Mouse (Mus musculus): ENCODE data around the gene Nsl1. TPM values are rescaled to one million over a fixed set of nuclear protein-coding genes. Genes with fewer than 3 reads are reported as not detected.

Gene Nsl1
- polyA plus RNA-seq, 2 experiments: 11.6 to 17.2 TPM

GRCm38 (mm10) chr1:191111146-191111545, 48.3 kb downstream of the Nsl1 start:
- H3K9ac ChIP-seq (ENCODE audit: low read depth, low read length, severe bottlenecking): no peak overlapping the region
- 47% methylated on average over 8 of the region's 8 CpGs for WGBS

GRCm38 (mm10) chr1:191114868-191115267, 52.1 kb downstream of the Nsl1 start:
- H3K27me3 ChIP-seq (ENCODE audit: control insufficient read depth, insufficient read depth, low read length): no peaks in the 10 kb centered on the region
- DNase-seq (ENCODE audit: low spot score): no peak
- no peak overlapping the region for H3K9ac ChIP-seq (ENCODE audit: low read depth, low read length, severe bottlenecking)
- no peak overlapping the region for H3K4me3 ChIP-seq (replicated peaks; ENCODE audit: low read length)
- 71% methylated on average over 7 of the region's 7 CpGs for WGBS
- H3K9me3 ChIP-seq (ENCODE audit: control insufficient read depth, low read length): no peaks in the 10 kb centered on the region
- no peaks in the 10 kb centered on the region for H3K36me3 ChIP-seq (ENCODE audit: control insufficient read depth, insufficient read depth, low read length)
- H3K4me1 ChIP-seq (ENCODE audit: control insufficient read depth, insufficient read depth, low read length): no peaks in the 10 kb centered on the region
- no peak overlapping the region for H3K4me2 ChIP-seq (replicated peaks; ENCODE audit: low read depth, low read length, severe bottlenecking)
- ATAC-seq (ENCODE audit: low FRiP score, low read depth): no peak
- TF ChIP-seq POLR2A (IDR thresholded peaks at IDR 0.05; ENCODE audit: borderline replicate concordance, extremely low read depth, insufficient read depth, insufficient read length): no peak
- H3K27ac ChIP-seq (replicated peaks; ENCODE audit: low read depth, low read length): no peak overlapping the region

More at GRCm38 (mm10) chr1:191111146-191111545, 48.3 kb downstream of the Nsl1 start:
- DNase-seq (ENCODE audit: low spot score) (no peak), ATAC-seq (ENCODE audit: low FRiP score, low read depth) (no peak)
- Histone ChIP-seq H3K4me2 (replicated peaks; ENCODE audit: low read depth, low read length, severe bottlenecking) (no peak overlapping the region), H3K27me3 (ENCODE audit: control insufficient read depth, insufficient read depth, low read length) (no peaks in the 10 kb centered on the region), H3K4me1 (ENCODE audit: control insufficient read depth, insufficient read depth, low read length) (no peaks in the 10 kb centered on the region), H3K27ac (replicated peaks; ENCODE audit: low read depth, low read length) (no peak overlapping the region), H3K4me3 (replicated peaks; ENCODE audit: low read length) (no peak overlapping the region), H3K36me3 (ENCODE audit: control insufficient read depth, insufficient read depth, low read length) (0 out of 2 replicates have a peak, but pooled peaks cover 2% of the 10 kb centered on the region), H3K9me3 (ENCODE audit: control insufficient read depth, low read length) (no peaks in the 10 kb centered on the region)
- TF ChIP-seq POLR2A (IDR thresholded peaks at IDR 0.05; ENCODE audit: borderline replicate concordance, extremely low read depth, insufficient read depth, insufficient read length): no peak

- H3K4me2 ChIP-seq (replicated peaks; ENCODE audit: low read depth, low read length, severe bottlenecking): no peak overlapping the region
- no peaks in the 10 kb centered on the region for H3K27me3 ChIP-seq (ENCODE audit: control insufficient read depth, insufficient read depth, low read length)
- no peaks in the 10 kb centered on the region for H3K4me1 ChIP-seq (ENCODE audit: control insufficient read depth, insufficient read depth, low read length)
- WGBS: 88% methylated on average over 11 of the region's 11 CpGs
- H3K9me3 ChIP-seq (ENCODE audit: control insufficient read depth, low read length): no peaks in the 10 kb centered on the region
- no peaks in the 10 kb centered on the region for H3K36me3 ChIP-seq (ENCODE audit: control insufficient read depth, insufficient read depth, low read length)
- H3K9ac ChIP-seq (ENCODE audit: low read depth, low read length, severe bottlenecking): no peak overlapping the region
- no peak for TF ChIP-seq POLR2A (IDR thresholded peaks at IDR 0.05; ENCODE audit: borderline replicate concordance, extremely low read depth, insufficient read depth, insufficient read length)
- H3K4me3 ChIP-seq (replicated peaks; ENCODE audit: low read length): no peak overlapping the region
- ATAC-seq (ENCODE audit: low FRiP score, low read depth) (no peak), DNase-seq (ENCODE audit: low spot score) (no peak)
- no peak overlapping the region for H3K27ac ChIP-seq (replicated peaks; ENCODE audit: low read depth, low read length)
Observed at GRCm38 (mm10) chr1:191115514-191116238, 52.9 kb downstream of the Nsl1 start.

- no peak overlapping the region for H3K27ac ChIP-seq (replicated peaks; ENCODE audit: low read depth, low read length)
- H3K4me3 ChIP-seq (replicated peaks; ENCODE audit: low read length): no peak overlapping the region
- no peaks in the 10 kb centered on the region for H3K4me1 ChIP-seq (ENCODE audit: control insufficient read depth, insufficient read depth, low read length)
- TF ChIP-seq POLR2A (IDR thresholded peaks at IDR 0.05; ENCODE audit: borderline replicate concordance, extremely low read depth, insufficient read depth, insufficient read length): no peak
- H3K4me2 ChIP-seq (replicated peaks; ENCODE audit: low read depth, low read length, severe bottlenecking): no peak overlapping the region
- no peaks in the 10 kb centered on the region for H3K36me3 ChIP-seq (ENCODE audit: control insufficient read depth, insufficient read depth, low read length)
- no peaks in the 10 kb centered on the region for H3K27me3 ChIP-seq (ENCODE audit: control insufficient read depth, insufficient read depth, low read length)
- no peak overlapping the region for H3K9ac ChIP-seq (ENCODE audit: low read depth, low read length, severe bottlenecking)
- WGBS: 78% methylated on average over 3 of the region's 3 CpGs
- DNase-seq (ENCODE audit: low spot score) (no peak), ATAC-seq (ENCODE audit: low FRiP score, low read depth) (no peak)
- H3K9me3 ChIP-seq (ENCODE audit: control insufficient read depth, low read length): no peaks in the 10 kb centered on the region
Observed at GRCm38 (mm10) chr1:191122744-191123143, 59.9 kb downstream of the Nsl1 start.

GRCm38 (mm10) chr1:191123696-191124095, 60.9 kb downstream of the Nsl1 start:
- H3K9ac ChIP-seq (ENCODE audit: low read depth, low read length, severe bottlenecking): no peak overlapping the region
- 72% methylated on average over 2 of the region's 2 CpGs for WGBS

More at GRCm38 (mm10) chr1:191123696-191124095, 60.9 kb downstream of the Nsl1 start:
- Histone ChIP-seq H3K27ac (replicated peaks; ENCODE audit: low read depth, low read length) (no peak overlapping the region), H3K4me1 (ENCODE audit: control insufficient read depth, insufficient read depth, low read length) (no peaks in the 10 kb centered on the region), H3K36me3 (ENCODE audit: control insufficient read depth, insufficient read depth, low read length) (no peaks in the 10 kb centered on the region), H3K27me3 (ENCODE audit: control insufficient read depth, insufficient read depth, low read length) (no peaks in the 10 kb centered on the region), H3K9me3 (ENCODE audit: control insufficient read depth, low read length) (no peaks in the 10 kb centered on the region), H3K4me2 (replicated peaks; ENCODE audit: low read depth, low read length, severe bottlenecking) (no peak overlapping the region), H3K4me3 (replicated peaks; ENCODE audit: low read length) (no peak overlapping the region)
- TF ChIP-seq POLR2A (IDR thresholded peaks at IDR 0.05; ENCODE audit: borderline replicate concordance, extremely low read depth, insufficient read depth, insufficient read length): no peak
- DNase-seq (ENCODE audit: low spot score): no peak
- ATAC-seq (ENCODE audit: low FRiP score, low read depth): no peak

Data from limb, embryonic 14.5 days (tissue).